Mouse (Mus musculus) retina, postnatal 7 days (tissue): Measurements from ENCODE around the gene Hfe.
"Not testable (repeated sequence)": the region's sequence is repeated elsewhere in the genome, so short reads cannot be mapped to it uniquely, and the experiment has no call there.

Source experiments
- DNase-seq: peaks from one replicate; pipeline ENCODE4 v3.0.0-alpha.2; 2012; ENCODE audit warnings: low read depth, low spot score

Hfe gene

DNA sequence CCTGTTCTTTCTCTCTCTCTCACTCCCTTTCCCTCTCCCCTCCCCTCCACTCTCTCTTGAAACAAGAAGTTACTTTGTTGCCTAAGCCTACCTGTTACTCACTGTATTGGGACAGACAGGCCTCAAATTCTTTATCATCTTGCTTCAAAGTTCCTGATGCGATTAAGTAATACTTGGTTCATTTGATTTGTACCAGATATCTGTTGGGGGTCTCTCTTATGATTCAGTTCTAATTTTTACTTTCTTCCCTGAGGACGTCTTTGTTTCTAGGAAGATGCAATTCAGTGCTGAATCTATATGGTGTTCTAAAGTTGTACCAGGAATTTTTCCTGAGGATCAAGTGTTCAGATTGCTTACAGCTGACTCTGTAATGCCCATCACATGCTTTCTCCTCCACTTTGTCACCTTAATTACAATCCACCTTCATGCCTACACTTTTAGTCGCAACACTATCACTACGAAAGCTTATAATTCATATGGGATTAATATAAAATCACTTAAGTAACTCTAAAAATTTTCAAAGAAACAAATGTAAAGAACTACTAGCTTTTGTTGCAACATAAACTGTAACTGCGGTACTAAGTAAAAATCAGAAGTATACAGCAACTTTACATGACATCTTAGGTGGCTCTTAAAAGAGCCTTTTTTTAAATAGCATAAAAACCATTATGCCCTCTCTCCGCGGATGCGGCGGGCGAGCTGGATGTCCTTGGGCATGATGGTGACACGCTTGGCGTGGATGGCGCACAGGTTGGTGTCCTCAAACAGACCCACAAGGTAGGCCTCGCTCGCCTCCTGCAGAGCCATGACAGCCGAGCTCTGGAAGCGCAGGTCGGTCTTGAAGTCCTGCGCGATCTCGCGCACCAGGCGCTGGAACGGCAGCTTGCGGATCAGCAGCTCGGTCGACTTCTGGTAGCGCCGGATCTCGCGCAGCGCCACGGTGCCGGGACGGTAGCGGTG is 34.0 kb upstream of the Hfe start:
- no peak for DNase-seq

DNA sequence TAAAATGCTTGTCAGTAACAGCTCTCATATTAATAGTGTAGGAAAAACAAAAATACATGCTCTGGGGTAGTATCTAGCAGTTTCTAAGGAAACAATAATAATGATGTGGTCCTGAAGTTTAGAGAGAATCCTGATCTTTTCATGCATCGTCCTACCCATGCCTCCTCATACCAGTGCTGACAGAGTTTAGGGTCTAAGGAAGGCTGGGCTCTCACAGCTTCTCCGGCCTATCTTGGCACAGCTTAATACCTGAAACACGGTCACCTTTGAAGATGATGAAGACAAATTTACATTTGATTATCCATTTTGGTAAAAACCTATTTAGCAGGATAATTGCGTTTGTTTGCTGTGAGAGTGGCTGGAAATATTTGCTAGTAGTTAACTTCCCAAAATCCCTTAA is 33.3 kb upstream of the Hfe start:
- DNase-seq, result no peak

DNA sequence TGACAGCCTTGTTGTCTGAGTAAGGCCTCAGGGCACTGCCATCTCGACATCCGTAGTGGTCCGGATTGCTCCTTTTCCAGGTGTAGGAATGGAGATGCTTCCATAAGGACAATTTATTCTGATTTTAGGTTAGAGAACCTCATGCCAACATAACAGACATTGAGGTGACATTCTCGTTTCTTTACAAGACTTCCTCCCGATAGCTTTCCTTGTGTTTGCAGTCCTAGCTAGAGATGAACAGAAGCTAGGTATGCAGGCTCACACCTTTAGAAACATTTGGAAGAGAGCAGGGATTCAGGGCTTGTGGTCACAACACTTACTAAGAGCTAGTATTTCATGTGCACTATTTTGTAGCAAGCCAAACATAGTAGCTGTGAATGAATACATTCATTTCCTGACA is 32.6 kb upstream of the Hfe start:
- no peak for DNase-seq

DNA sequence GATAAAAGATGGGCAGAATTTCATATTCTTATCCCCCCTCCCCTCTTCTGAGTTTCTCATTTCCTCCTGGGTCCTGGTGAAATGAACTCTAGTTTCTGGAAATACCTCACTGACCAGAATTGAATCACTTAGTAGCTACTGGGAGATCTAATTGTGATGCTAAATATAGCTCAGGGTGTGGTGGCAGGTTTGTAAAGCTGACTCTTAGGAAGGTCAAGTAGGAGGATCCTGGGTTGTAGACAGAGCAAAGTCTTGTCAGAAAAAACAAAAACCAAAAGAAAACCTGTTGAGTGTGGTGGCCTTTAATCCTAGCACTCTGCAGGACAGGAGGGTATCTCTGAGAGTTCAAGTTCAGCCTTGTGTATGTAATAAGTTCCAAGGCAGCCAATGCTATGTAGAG is 31.4 kb upstream of the Hfe start:
- DNase-seq, result no peak

GRCm38 (mm10) chr13:23740910-23741309 is 30.3 kb upstream of the Hfe start:
- no peak for DNase-seq

- DNase-seq, result no peak
Observed at GRCm38 (mm10) chr13:23740256-23740840, 29.7 kb upstream of the Hfe start.

GRCm38 (mm10) chr13:23739922-23740252 is 29.2 kb upstream of the Hfe start:
- DNase-seq, result no peak

- DNase-seq, result no peak
Observed at GRCm38 (mm10) chr13:23739069-23739921, 28.6 kb upstream of the Hfe start.

- DNase-seq, result peak; percentile 74
Observed at GRCm38 (mm10) chr13:23738677-23739068, 28.0 kb upstream of the Hfe start, which contains the start of gene Hist1h1c. TSS of gene Hist1h1c (plus strand) at chr13:23738808.

DNA sequence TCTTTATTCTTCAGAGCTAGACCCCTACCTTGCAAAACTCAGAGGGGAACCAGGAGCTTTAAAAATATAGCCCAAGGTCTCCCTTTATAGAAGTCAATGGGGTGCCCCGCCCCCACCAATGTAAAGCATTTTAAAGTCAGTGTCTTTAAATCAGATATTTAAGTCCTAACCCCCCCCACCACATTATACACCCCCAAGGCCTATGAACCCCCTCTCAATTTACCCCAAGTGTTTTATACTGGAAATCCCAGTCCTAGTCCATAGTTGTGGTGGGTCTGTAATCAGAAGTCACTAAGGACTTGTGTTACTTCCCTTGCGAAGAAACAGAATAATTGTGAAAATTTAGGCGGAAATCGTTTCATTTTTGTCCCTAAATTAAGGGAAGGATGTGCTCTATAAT is 27.4 kb upstream of the Hfe start:
- no peak for DNase-seq

- DNase-seq, result no peak
Observed at GRCm38 (mm10) chr13:23737091-23737490, 26.4 kb upstream of the Hfe start.

GRCm38 (mm10) chr13:23732156-23732804 is 21.6 kb upstream of the Hfe start:
- DNase-seq, result no peak

GRCm38 (mm10) chr13:23730479-23730878 is 19.8 kb upstream of the Hfe start:
- DNase-seq, result no peak

GRCm38 (mm10) chr13:23729706-23730105 is 19.1 kb upstream of the Hfe start:
- DNase-seq, result no peak

DNA sequence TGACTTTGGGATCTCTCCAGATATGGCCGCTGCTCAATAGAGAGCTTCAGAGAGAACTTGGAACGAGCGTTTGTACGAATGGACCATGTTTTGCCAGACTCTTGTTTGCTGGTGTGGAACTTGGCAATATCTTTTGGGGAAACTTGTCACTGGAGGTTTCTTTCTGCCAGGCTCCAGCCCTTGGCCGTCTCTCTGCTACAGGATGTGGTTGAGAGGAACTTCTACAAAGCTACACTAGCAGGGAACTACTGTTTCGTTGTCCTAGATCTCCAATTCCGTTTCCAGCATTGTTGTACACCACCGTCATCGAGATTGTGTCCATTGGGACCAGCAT is 18.5 kb upstream of the Hfe start:
- DNase-seq, result no peak

DNA sequence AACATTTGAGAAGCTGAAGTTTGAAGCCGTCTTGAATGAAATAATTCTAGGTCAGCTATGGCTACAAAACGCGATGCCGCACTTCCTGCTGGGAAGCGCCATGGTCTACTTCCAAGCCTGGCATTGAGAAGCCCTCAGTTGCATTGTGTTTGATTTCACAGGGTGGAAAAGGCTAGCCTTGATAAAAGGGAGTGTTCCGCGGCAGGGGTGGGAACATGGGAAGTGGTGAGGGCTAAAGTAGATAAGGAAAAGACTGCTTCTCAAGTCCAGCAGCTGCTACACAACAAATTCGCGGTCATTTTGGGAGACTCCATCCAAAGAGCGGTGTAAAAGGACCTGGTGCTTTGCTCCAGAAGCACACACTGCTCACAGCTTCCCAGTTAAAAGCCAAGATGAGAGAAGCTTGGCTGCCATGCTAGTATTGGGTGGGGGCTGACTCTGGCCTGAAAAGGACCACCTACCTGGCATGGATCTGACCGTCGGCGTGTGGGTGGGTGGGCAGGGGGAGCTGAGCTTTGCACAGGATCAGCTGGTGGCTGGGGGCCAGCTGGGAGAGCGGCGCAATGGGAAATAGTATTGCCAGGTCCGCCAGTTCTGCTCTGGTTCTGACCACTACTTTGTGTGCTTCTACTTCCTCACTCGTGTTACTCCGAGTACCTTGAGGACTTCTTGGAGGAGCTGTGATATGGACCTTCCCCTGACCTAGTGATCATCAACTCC is 18.0 kb upstream of the Hfe start:
- no peak for DNase-seq

- DNase-seq, result no peak
Observed at GRCm38 (mm10) chr13:23725213-23725612, 14.6 kb upstream of the Hfe start.

DNA sequence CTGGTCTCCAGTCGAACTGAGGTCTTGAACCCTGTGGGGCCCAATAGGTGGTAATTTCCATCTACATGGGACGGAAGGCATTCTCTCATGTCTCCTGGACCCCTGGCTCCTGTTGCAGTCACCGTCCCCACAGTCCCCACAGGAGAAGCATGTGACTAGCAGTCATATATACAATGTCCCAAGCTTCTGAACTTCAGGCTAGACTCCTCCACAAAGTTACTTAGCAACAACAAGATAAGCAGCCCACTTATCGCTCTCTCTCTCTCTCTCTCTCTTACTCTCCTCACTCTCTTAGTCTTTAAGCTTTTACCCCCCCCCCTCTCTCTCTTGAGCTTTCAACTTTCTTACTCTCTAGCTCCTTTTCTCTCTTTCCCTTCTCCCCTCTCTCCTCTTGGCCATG is 13.6 kb upstream of the Hfe start:
- DNase-seq, result no peak

- not testable (repeated sequence) for DNase-seq
Observed at GRCm38 (mm10) chr13:23717593-23718245, 7.1 kb upstream of the Hfe start.

DNA sequence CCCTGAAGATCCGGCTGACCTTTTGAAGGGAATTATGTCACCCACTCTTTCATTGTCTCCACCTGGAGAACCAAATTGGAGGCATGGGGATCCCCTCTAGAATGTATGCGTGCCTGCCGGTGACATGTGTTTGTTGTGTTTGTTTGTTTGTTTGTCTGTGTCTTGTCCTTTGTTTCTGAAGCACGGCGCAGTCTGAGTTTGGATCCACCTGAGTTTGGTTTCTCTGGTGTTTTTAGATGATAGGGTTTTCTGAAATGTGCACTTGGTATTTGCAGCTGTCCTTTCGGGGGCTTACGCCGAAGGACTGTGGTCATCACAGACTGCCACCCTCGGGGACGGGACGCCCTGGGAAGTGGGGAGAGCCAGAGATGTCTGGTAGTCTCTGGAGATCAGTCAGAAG is 6.5 kb upstream of the Hfe start:
- DNase-seq, result no peak
